Mouse (Mus musculus) gastrocnemius, postnatal 4 days (tissue): Measurements from ENCODE around the gene Pon2. TPM values are rescaled to one million over a fixed set of nuclear protein-coding genes. Genes with fewer than 3 reads are reported as not detected.
"Not testable (repeated sequence)": the region's sequence is repeated elsewhere in the genome, so short reads cannot be mapped to it uniquely, and the experiment has no call there.

ENCODE experiments used
- DNase-seq, 2 experiments: peaks; one replicate each; pipeline ENCODE4 v3.0.0; 2021 to 2022; ENCODE audit warnings: low spot score in 2 of 2, mixed read lengths in 2 of 2
- total RNA-seq, 2 experiments: library from RNA; stranded (reverse); gene quantifications; 2 replicates each; pipeline ENCODE4 v1.2.3; 2021

Gene Pon2
- total RNA-seq, 2 experiments from 2014 or later, result 15.9 to 16.4 TPM

DNA sequence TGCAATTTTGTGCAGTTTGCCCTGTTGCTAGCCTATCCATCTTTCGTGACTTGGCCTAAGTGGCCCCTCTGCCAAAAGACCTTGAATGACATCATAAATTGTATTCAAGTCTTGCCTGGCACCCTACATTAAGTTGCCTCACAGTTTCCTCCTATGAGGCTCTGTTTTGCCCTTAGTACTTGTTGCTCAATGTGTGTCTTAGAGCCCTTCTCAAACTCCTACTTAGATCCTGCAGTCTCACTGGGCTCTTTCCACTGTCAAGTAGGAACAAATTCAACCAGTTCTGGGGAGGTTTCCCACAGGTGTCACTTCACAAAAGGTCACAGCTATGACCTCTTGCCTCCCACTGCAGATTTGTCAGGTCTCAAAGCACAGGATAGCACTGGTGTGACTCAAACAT lies 64.4 kb downstream of the Pon2 start:
- no peak for DNase-seq

- no peak for DNase-seq
These were observed 66.2 kb downstream of the Pon2 start for GRCm38 (mm10) chr6:5232022-5232421.

- no peak for DNase-seq
These were observed 68.0 kb downstream of the Pon2 start for GRCm38 (mm10) chr6:5230261-5230660.

DNA sequence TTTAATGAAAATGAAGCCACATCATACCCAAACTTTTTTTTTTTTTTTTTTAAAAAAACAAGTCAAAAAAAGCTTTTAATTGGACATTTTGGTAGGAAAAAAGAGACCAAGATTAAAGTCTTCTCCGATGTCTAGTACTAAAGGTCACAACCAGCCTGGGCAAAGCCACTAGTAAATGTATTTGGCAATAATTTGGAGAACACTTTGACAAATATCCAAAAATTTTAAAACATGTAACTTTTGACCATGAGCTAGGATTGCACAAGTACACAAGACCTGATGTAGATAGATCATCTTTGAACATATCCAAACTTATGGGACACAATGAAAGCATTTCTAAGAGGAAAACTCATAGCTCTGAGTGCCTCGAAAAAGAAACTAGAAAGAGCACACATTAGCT lies 74.7 kb downstream of the Pon2 start:
- not testable (repeated sequence) for DNase-seq

GRCm38 (mm10) chr6:5222080-5222479 lies 76.2 kb downstream of the Pon2 start:
- no peak for DNase-seq

DNA sequence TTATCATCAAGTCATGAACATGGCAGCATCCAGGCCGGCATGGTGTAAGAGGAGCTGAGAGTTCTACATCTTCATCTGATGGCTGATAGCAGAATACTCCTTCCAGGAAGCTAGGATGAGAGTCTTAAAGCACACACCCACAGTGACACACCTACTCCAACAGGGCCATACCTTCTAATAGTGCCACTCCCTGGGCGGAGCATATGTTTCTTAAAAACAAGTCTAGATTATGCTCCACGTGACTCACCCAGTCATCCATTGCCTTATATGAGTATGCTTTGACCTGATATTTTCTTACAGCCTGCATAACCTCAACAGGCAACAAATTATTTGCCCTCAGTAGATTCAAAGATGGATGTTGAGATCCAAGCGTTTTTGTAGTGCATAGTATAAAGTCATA lies 80.1 kb downstream of the Pon2 start:
- no peak for DNase-seq

Other genes with a start within 250 kb of the Pon2 start
- gene Pon1, start 104.5 kb downstream of the Pon2 start, total RNA-seq, result under 1 TPM; 0.32 to 0.93 TPM
- 10 to 100 TPM in 1 of 2 experiments, 1 to 10 TPM in 1; 8.0 to 10.0 TPM for gene Pon3, start 42.2 kb downstream of the Pon2 start, total RNA-seq
- 10 to 100 TPM; 17.1 to 19.7 TPM for gene Asb4, start 84.9 kb upstream of the Pon2 start, total RNA-seq
- gene Pdk4, start 197.9 kb upstream of the Pon2 start, total RNA-seq, result 100 to 1,000 TPM; 113 to 156 TPM